Mouse (Mus musculus) CH12.LX (cell line): ENCODE measurements at regions not wholly inside any gene's neighbourhood (a gene's known extent, or its start where the extent isn't known, plus 50 kb on each side); places are given as distances from the start of the nearest gene placed in this dataset.

Source experiments
- DNase-seq: peaks from one replicate; pipeline ENCODE4 v3.0.0-alpha.2; 2013; ENCODE audit errors: extremely low read depth
- H3K27ac ChIP-seq: 2 replicates; pipeline ENCODE4 v1.5.1; 2012; ENCODE audit warnings: low read depth, mild to moderate bottlenecking, control low read depth, moderate library complexity; ENCODE audit not compliant: insufficient read depth
- H3K27me3 ChIP-seq: replicated peaks from 2 replicates; pipeline ENCODE3; 2012; ENCODE audit warnings: inconsistent platforms
- H3K36me3 ChIP-seq, 2 experiments: replicated peaks in 1 of 2; 2 replicates each; pipeline versions ENCODE3 to v1.6.1; 2012; ENCODE audit warnings: inconsistent platforms in 1 of 2, low read length in 1 of 2, mild to moderate bottlenecking in 1 of 2, mixed read lengths in 1 of 2, moderate library complexity in 1 of 2; ENCODE audit not compliant: control insufficient read depth in 1 of 2, insufficient read depth in 1 of 2
- H3K4me1 ChIP-seq, 2 experiments: 2 replicates each; pipeline ENCODE4 v1.6.1; 2012; ENCODE audit warnings: inconsistent platforms in 1 of 2, moderate library complexity in 1 of 2; ENCODE audit not compliant: insufficient read depth in 2 of 2, control insufficient read depth in 1 of 2
- H3K4me2 ChIP-seq: 2 replicates; pipeline ENCODE4 v1.6.1; 2012; ENCODE audit warnings: low read depth, mild to moderate bottlenecking, control low read depth; ENCODE audit not compliant: poor library complexity, insufficient read depth, severe bottlenecking
- H3K4me3 ChIP-seq, 3 experiments: fragments of 150-350 bp in 1 of 3; sonication (generic) in 1 of 3; replicated peaks in 1 of 3; 2 replicates each; pipeline versions ENCODE3 to v1.5.1; 2011 to 2012; ENCODE audit warnings: low read depth in 2 of 3, low read length in 2 of 3, mild to moderate bottlenecking in 2 of 3, moderate library complexity in 2 of 3, control low read depth in 1 of 3, improper control_type of control experiment in 1 of 3, inconsistent platforms in 1 of 3, mixed read lengths in 1 of 3; ENCODE audit not compliant: poor library complexity in 1 of 3
- H3K79me2 ChIP-seq: replicated peaks from 2 replicates; pipeline ENCODE4 v1.6.1; 2012; ENCODE audit warnings: mild to moderate bottlenecking, moderate library complexity; ENCODE audit not compliant: control insufficient read depth, poor library complexity, insufficient read depth, severe bottlenecking; ENCODE audit errors: extremely low read depth
- H3K9ac ChIP-seq: 2 replicates; pipeline ENCODE4 v1.6.1; 2012; ENCODE audit warnings: low read depth, mild to moderate bottlenecking, control low read depth, moderate library complexity; ENCODE audit not compliant: insufficient read depth
- H3K9me3 ChIP-seq: replicated peaks from 2 replicates; pipeline ENCODE3; 2012; ENCODE audit warnings: low read length, inconsistent platforms, mixed read lengths
- BHLHE40 ChIP-seq: IDR thresholded peaks from 2 replicates; pipeline ENCODE4 v1.6.1; 2011; ENCODE audit warnings: mild to moderate bottlenecking, low read depth, low read length, improper control_type of control experiment
- CHD2 ChIP-seq: IDR thresholded peaks from 2 replicates; pipeline ENCODE4 v1.6.1; 2011; ENCODE audit warnings: low read length, improper control_type of control experiment
- E2F4 ChIP-seq: IDR thresholded peaks from 2 replicates; pipeline ENCODE4 v1.6.1; 2011; ENCODE audit warnings: low read depth, low read length, improper control_type of control experiment; ENCODE audit not compliant: insufficient replicate concordance
- ELF1 ChIP-seq: IDR thresholded peaks from 2 replicates; pipeline ENCODE4 v1.6.1; 2014; ENCODE audit warnings: low read depth, mild to moderate bottlenecking, inconsistent platforms, low read length, improper control_type of control experiment
- ETS1 ChIP-seq: conservative IDR thresholded peaks from 2 replicates; pipeline ENCODE4 v1.6.1; 2012; ENCODE audit warnings: low read depth, mild to moderate bottlenecking, inconsistent platforms, low read length, improper control_type of control experiment, moderate library complexity
- HCFC1 ChIP-seq: IDR thresholded peaks from 2 replicates; pipeline ENCODE4 v1.6.1; 2012; ENCODE audit warnings: low read depth, mild to moderate bottlenecking, inconsistent platforms, low read length, improper control_type of control experiment
- JUN ChIP-seq: IDR thresholded peaks from 2 replicates; pipeline ENCODE4 v1.6.1; 2011; ENCODE audit warnings: low read depth, mild to moderate bottlenecking, low read length, improper control_type of control experiment, moderate library complexity; ENCODE audit not compliant: insufficient read depth
- MAZ ChIP-seq: IDR thresholded peaks from 2 replicates; pipeline ENCODE4 v1.6.1; 2012; ENCODE audit warnings: low read depth, mild to moderate bottlenecking, inconsistent platforms, low read length, improper control_type of control experiment, moderate library complexity
- MYC ChIP-seq: IDR thresholded peaks from 2 replicates; pipeline ENCODE4 v1.6.1; 2011; ENCODE audit warnings: low read depth, mild to moderate bottlenecking, improper control_type of control experiment, low read length
- NRF1 ChIP-seq: IDR thresholded peaks from 2 replicates; pipeline ENCODE4 v1.6.1; 2014; ENCODE audit warnings: low read depth, mild to moderate bottlenecking, inconsistent platforms, low read length, improper control_type of control experiment, moderate library complexity
- POLR2A ChIP-seq: IDR thresholded peaks from 2 replicates; pipeline ENCODE4 v1.6.1; 2011; ENCODE audit warnings: low read depth, mild to moderate bottlenecking, improper control_type of control experiment, low read length
- POLR2AphosphoS2 ChIP-seq: IDR thresholded peaks from 2 replicates; pipeline ENCODE4 v1.6.1; 2011; ENCODE audit warnings: low read depth, low read length, improper control_type of control experiment
- RAD21 ChIP-seq: IDR thresholded peaks from 2 replicates; pipeline ENCODE4 v1.6.1; 2011; ENCODE audit warnings: low read depth, mild to moderate bottlenecking, low read length, improper control_type of control experiment, moderate library complexity
- RCOR1 ChIP-seq: conservative IDR thresholded peaks from 2 replicates; pipeline ENCODE4 v1.6.1; 2012; ENCODE audit warnings: low read depth, mild to moderate bottlenecking, inconsistent platforms, low read length, improper control_type of control experiment
- SMC3 ChIP-seq: IDR thresholded peaks from 2 replicates; pipeline ENCODE4 v1.6.1; 2011; ENCODE audit warnings: low read depth, low read length, improper control_type of control experiment
- TBP ChIP-seq: conservative IDR thresholded peaks from 2 replicates; pipeline ENCODE4 v1.6.1; 2011; ENCODE audit warnings: low read depth, low read length, improper control_type of control experiment
- TCF12 ChIP-seq: IDR thresholded peaks from 2 replicates; pipeline ENCODE4 v1.6.1; 2014; ENCODE audit warnings: low read depth, mild to moderate bottlenecking, inconsistent platforms, low read length, improper control_type of control experiment
- UBTF ChIP-seq: IDR thresholded peaks from 2 replicates; pipeline ENCODE4 v1.6.1; 2012; ENCODE audit warnings: low read depth, mild to moderate bottlenecking, inconsistent platforms, low read length, improper control_type of control experiment, moderate library complexity
- USF2 ChIP-seq: conservative IDR thresholded peaks from 2 replicates; pipeline ENCODE4 v1.6.1; 2011; ENCODE audit warnings: low read depth, low read length, improper control_type of control experiment
- ZC3H11A ChIP-seq: IDR thresholded peaks from 2 replicates; pipeline ENCODE4 v1.6.1; 2012; ENCODE audit warnings: low read depth, mild to moderate bottlenecking, inconsistent platforms, low read length, improper control_type of control experiment
- ZKSCAN1 ChIP-seq: IDR thresholded peaks from 2 replicates; pipeline ENCODE4 v1.6.1; 2012; ENCODE audit warnings: low read depth, inconsistent platforms, low read length, improper control_type of control experiment, borderline replicate concordance
- ZMIZ1 ChIP-seq: IDR thresholded peaks from 2 replicates; pipeline ENCODE4 v1.6.1; 2012; ENCODE audit warnings: low read depth, mild to moderate bottlenecking, inconsistent platforms, low read length, improper control_type of control experiment
- ZNF384 ChIP-seq: IDR thresholded peaks from 2 replicates; pipeline ENCODE4 v1.6.1; 2012; ENCODE audit warnings: low read depth, low read length, improper control_type of control experiment, inconsistent platforms
- dilution Hi-C: fragments of 300-500 bp; cut with MboI; formaldehyde crosslinking; loops from 2 replicates; pipeline ENCODE4 v1.14.3; 2020; ENCODE audit warnings: low sequenced_read_pairs; ENCODE audit not compliant: extremely low pct_unique_long_range_greater_than_20kb, extremely low pct_ligation_motif_present
- in situ Hi-C: fragments of 300-500 bp; cut with MboI; formaldehyde crosslinking; loops from 3 replicates; pipeline ENCODE4 v1.14.3; 2019; ENCODE audit warnings: low sequenced_read_pairs, low pct_ligation_motif_present, low pct_unique_long_range_greater_than_20kb, mixed read lengths

DNA sequence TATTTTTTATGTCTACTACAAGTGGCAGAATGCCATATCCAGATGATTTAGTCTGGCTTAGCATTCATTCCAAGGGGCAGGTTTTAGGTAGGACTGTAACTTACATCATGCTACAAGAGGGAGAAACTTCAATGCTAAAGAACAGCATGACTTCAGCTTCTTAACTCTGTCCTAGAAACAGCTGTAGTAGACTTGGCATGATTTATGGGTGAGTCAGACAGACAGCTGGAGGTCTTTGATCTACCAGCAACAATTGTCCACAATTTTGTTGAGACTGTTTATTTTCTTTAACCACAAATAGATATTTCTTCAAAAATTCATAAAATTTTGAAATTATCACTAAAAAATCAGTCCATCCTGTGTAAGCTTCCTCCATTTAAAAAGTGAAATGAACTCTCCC is 781.7 kb upstream of the Man1a start:
- no peak for DNase-seq
- in situ Hi-C loops: no loop called here
- Histone ChIP-seq H3K27ac (no peak overlapping the region), H3K79me2 (no peaks in the 10 kb centered on the region), H3K27me3 (no peaks in the 10 kb centered on the region), H3K4me2 (no peak overlapping the region), H3K4me1 (no peaks in the 10 kb centered on the region), H3K9me3 (no peaks in the 10 kb centered on the region), H3K9ac (no peak overlapping the region), H3K36me3 (no peaks in the 10 kb centered on the region), H3K4me3 (no peak overlapping the region)
- dilution Hi-C loops: no loop called here
- TF ChIP-seq ZC3H11A (no peak), ETS1 (no peak), RAD21 (no peak), SMC3 (no peak), TBP (no peak), POLR2AphosphoS2 (no peak), ZNF384 (no peak), NRF1 (no peak), CHD2 (no peak), POLR2A (no peak), E2F4 (no peak), UBTF (no peak)

DNA sequence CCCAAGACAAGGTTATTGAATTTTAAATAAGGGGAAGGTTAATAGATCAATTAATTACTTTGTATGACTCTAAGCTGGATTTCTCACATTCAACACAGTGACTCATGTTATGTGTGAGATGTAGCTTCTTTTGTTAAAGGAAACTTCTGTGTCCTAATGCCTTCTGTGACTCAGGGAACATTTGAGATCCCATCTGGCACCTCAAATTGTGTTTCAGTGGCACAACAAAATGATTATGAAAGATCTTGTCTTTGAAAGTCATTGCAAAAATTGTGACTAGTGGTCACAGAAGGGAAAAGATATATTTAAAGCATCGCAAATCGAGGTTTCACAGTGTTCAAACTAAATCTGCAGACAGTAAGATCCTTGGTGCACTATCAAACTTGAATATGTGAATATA is 765.2 kb upstream of the Man1a start:
- H3K27ac ChIP-seq: no peak overlapping the region
- in situ Hi-C loops (no loop called here), dilution Hi-C loops (no loop called here)
- no peak overlapping the region for H3K4me3 ChIP-seq
- no peaks in the 10 kb centered on the region for H3K9me3 ChIP-seq
- H3K27me3 ChIP-seq: no peaks in the 10 kb centered on the region
- no peak overlapping the region for H3K4me2 ChIP-seq
- DNase-seq: no peak
- H3K79me2 ChIP-seq: no peaks in the 10 kb centered on the region
- no peaks in the 10 kb centered on the region for H3K4me1 ChIP-seq
- no peak overlapping the region for H3K9ac ChIP-seq
- TF ChIP-seq RCOR1 (no peak), SMC3 (no peak), ZMIZ1 (no peak), MYC (no peak), MAZ (no peak), TCF12 (no peak), USF2 (no peak), ELF1 (no peak), ZKSCAN1 (no peak), JUN (no peak), HCFC1 (no peak), BHLHE40 (no peak)
- H3K36me3 ChIP-seq: no peaks in the 10 kb centered on the region
